Mouse (Mus musculus): ENCODE data around the gene Aldh9a1. TPM values are rescaled to one million over a fixed set of nuclear protein-coding genes. Genes with fewer than 3 reads are reported as not detected.
A peak's percentile ranks its signal among the peaks of the same experiment; 100 is the strongest.

Gene Aldh9a1
- polyA plus RNA-seq, 1 experiment from 2014 or later, result 33.2 TPM

GRCm38 (mm10) chr1:167392031-167392640 is 42.3 kb downstream of the Aldh9a1 start:
- Histone ChIP-seq H3K9me3 (ENCODE audit: low read length) (no peaks in the 10 kb centered on the region), H3K36me3 (ENCODE audit: insufficient read depth, low read length) (no peaks in the 10 kb centered on the region), H3K27me3 (replicated peaks; ENCODE audit: insufficient read depth, low read length) (no peaks in the 10 kb centered on the region), H3K4me3 (ENCODE audit: low read depth, low read length) (peak overlapping the region; percentile 66; the same call in 1 of the 2 replicates), H3K4me1 (ENCODE audit: insufficient read depth, low read depth, low read length) (peaks cover 10% of the 10 kb centered on the region; the same call in 1 of the 2 replicates), H3K9ac (replicated peaks; ENCODE audit: low read depth) (no peak overlapping the region), H3K27ac (ENCODE audit: low read length) (0 out of 2 replicates have a peak overlapping the region, but pooled peaks have one; percentile 5), H3K4me2 (replicated peaks; ENCODE audit: low read depth, low read length) (peak overlapping the region; percentile 93)
- ATAC-seq (no peak), DNase-seq (ENCODE audit: low spot score) (peak; percentile 33)
- TF ChIP-seq EP300 (IDR thresholded peaks at IDR 0.05), result no peak
- TF ChIP-seq CTCF (IDR thresholded peaks at IDR 0.05), result no peak
- 28% methylated on average over 2 of the region's 2 CpGs for WGBS

DNA sequence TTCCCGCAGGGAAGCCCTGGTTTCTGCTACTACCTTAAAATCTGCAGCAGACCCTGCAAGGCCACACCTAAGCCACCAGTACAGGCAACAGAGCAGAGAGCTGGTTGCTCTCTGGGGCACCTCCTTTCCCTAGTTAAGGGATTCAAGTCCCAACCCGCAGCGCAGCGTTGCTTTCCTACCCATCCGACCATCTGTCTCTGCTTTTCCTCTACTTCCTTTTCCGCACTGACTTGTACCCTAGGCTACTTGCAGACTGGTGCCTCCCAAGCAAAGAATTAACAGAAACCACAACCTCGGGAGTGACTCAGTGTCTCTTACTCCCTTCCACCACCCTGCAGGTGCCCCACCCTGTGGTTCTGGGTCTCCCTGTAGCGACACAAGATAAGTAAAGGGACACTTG is 42.9 kb downstream of the Aldh9a1 start:
- Histone ChIP-seq H3K27me3 (replicated peaks; ENCODE audit: insufficient read depth, low read length) (no peaks in the 10 kb centered on the region), H3K36me3 (ENCODE audit: insufficient read depth, low read length) (no peaks in the 10 kb centered on the region), H3K9ac (replicated peaks; ENCODE audit: low read depth) (peak overlapping the region; percentile 32; the same call in 1 of the 2 replicates), H3K4me3 (ENCODE audit: low read depth, low read length) (peak overlapping the region; percentile 66), H3K9me3 (ENCODE audit: low read length) (no peaks in the 10 kb centered on the region), H3K27ac (ENCODE audit: low read length) (no peak overlapping the region), H3K4me2 (replicated peaks; ENCODE audit: low read depth, low read length) (peak overlapping the region; percentile 93), H3K4me1 (ENCODE audit: insufficient read depth, low read depth, low read length) (peaks cover 10% of the 10 kb centered on the region; the same call in 1 of the 2 replicates)
- WGBS, result 9% methylated on average over 8 of the region's 8 CpGs
- TF ChIP-seq CTCF (IDR thresholded peaks at IDR 0.05), result no peak
- no peak for TF ChIP-seq EP300 (IDR thresholded peaks at IDR 0.05)
- peak; percentile 42 for DNase-seq (ENCODE audit: low spot score)
- ATAC-seq, result no peak

DNA sequence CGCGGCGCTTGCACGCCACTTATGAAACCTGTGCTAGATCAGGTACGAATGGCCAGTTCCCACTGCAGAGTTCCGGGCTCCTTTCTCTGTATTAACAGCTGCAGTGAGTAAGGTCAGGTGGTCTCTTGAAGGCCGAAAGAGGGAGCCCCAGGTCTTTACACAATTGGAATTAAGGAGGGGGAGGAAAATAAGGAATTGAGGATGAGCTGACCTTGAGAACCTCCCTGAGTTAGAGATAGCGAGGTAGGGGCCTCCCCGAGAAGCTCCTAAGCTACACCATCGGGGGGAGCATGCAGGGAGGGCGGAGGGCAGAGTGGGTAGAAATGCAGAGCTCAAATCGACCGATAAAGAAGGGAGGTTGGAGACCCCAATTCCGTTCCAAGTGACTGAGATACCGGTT is 43.5 kb downstream of the Aldh9a1 start:
- DNase-seq (ENCODE audit: low spot score) (peak; percentile 43), ATAC-seq (peak; percentile 13)
- H3K27ac ChIP-seq (ENCODE audit: low read length), result peak overlapping the region; percentile 85
- H3K27me3 ChIP-seq (replicated peaks; ENCODE audit: insufficient read depth, low read length), result no peaks in the 10 kb centered on the region
- no peaks in the 10 kb centered on the region for H3K9me3 ChIP-seq (ENCODE audit: low read length)
- H3K4me2 ChIP-seq (replicated peaks; ENCODE audit: low read depth, low read length), result peak overlapping the region; percentile 93
- H3K9ac ChIP-seq (replicated peaks; ENCODE audit: low read depth), result peak overlapping the region; percentile 32
- peaks cover 10% of the 10 kb centered on the region; the same call in 1 of the 2 replicates for H3K4me1 ChIP-seq (ENCODE audit: insufficient read depth, low read depth, low read length)
- WGBS, result 1% methylated on average over 15 of the region's 15 CpGs
- no peak for TF ChIP-seq CTCF (IDR thresholded peaks at IDR 0.05)
- TF ChIP-seq EP300 (IDR thresholded peaks at IDR 0.05), result no peak
- H3K4me3 ChIP-seq (ENCODE audit: low read depth, low read length), result peak overlapping the region; percentile 66
- H3K36me3 ChIP-seq (ENCODE audit: insufficient read depth, low read length), result no peaks in the 10 kb centered on the region

GRCm38 (mm10) chr1:167393683-167394492 is 44.1 kb downstream of the Aldh9a1 start, which contains the start of gene Mgst3:
Mgst3 (minus strand) TSS chr1:167393841.
- WGBS, result under 1% methylated on average over 43 of the region's 45 CpGs

GRCm38 (mm10) chr1:167405237-167405636 is 55.4 kb downstream of the Aldh9a1 start:
- ATAC-seq, result no peak
- 0 out of 2 replicates have a peak, but pooled peaks cover 4% of the 10 kb centered on the region for H3K27me3 ChIP-seq (replicated peaks; ENCODE audit: insufficient read depth, low read length)
- 79% methylated on average over 4 of the region's 4 CpGs for WGBS

More at GRCm38 (mm10) chr1:167393683-167394492, 44.1 kb downstream of the Aldh9a1 start, which contains the start of gene Mgst3:
- Histone ChIP-seq H3K36me3 (ENCODE audit: insufficient read depth, low read length) (no peaks in the 10 kb centered on the region), H3K27me3 (replicated peaks; ENCODE audit: insufficient read depth, low read length) (no peaks in the 10 kb centered on the region), H3K9me3 (ENCODE audit: low read length) (no peaks in the 10 kb centered on the region), H3K4me3 (ENCODE audit: low read depth, low read length) (peak within 1 kb of the TSS; percentile 66), H3K4me1 (ENCODE audit: insufficient read depth, low read depth, low read length) (peaks cover 10% of the 10 kb centered on the region; the same call in 1 of the 2 replicates), H3K9ac (replicated peaks; ENCODE audit: low read depth) (peak within 1 kb of the TSS; percentile 55), H3K4me2 (replicated peaks; ENCODE audit: low read depth, low read length) (peak within 1 kb of the TSS; percentile 93), H3K27ac (ENCODE audit: low read length) (peak within 1 kb of the TSS; percentile 85)
- peak; percentile 97 for ATAC-seq
- TF ChIP-seq EP300 (IDR thresholded peaks at IDR 0.05) (peak; percentile 38), CTCF (IDR thresholded peaks at IDR 0.05) (peak; percentile 82)
- DNase-seq (ENCODE audit: low spot score), result peak; percentile 97

GRCm38 (mm10) chr1:167409601-167410000 is 59.8 kb downstream of the Aldh9a1 start:
- H3K4me3 ChIP-seq (ENCODE audit: low read depth, low read length), result no peak overlapping the region
- H3K9ac ChIP-seq (replicated peaks; ENCODE audit: low read depth), result no peak overlapping the region
- DNase-seq (ENCODE audit: low spot score) (no peak), ATAC-seq (no peak)
- H3K4me1 ChIP-seq (ENCODE audit: insufficient read depth, low read depth, low read length), result no peaks in the 10 kb centered on the region
- 72% methylated on average over 4 of the region's 4 CpGs for WGBS
- TF ChIP-seq EP300 (IDR thresholded peaks at IDR 0.05) (no peak), CTCF (IDR thresholded peaks at IDR 0.05) (no peak)
- no peak overlapping the region for H3K27ac ChIP-seq (ENCODE audit: low read length)
- 0 out of 2 replicates have a peak, but pooled peaks cover 4% of the 10 kb centered on the region for H3K27me3 ChIP-seq (replicated peaks; ENCODE audit: insufficient read depth, low read length)
- H3K9me3 ChIP-seq (ENCODE audit: low read length), result no peaks in the 10 kb centered on the region
- no peaks in the 10 kb centered on the region for H3K36me3 ChIP-seq (ENCODE audit: insufficient read depth, low read length)
- H3K4me2 ChIP-seq (replicated peaks; ENCODE audit: low read depth, low read length), result no peak overlapping the region

More at GRCm38 (mm10) chr1:167405237-167405636, 55.4 kb downstream of the Aldh9a1 start:
- no peak for DNase-seq (ENCODE audit: low spot score)
- Histone ChIP-seq H3K9me3 (ENCODE audit: low read length) (no peaks in the 10 kb centered on the region), H3K9ac (replicated peaks; ENCODE audit: low read depth) (no peak overlapping the region), H3K4me2 (replicated peaks; ENCODE audit: low read depth, low read length) (no peak overlapping the region), H3K36me3 (ENCODE audit: insufficient read depth, low read length) (no peaks in the 10 kb centered on the region), H3K4me1 (ENCODE audit: insufficient read depth, low read depth, low read length) (no peaks in the 10 kb centered on the region), H3K4me3 (ENCODE audit: low read depth, low read length) (no peak overlapping the region), H3K27ac (ENCODE audit: low read length) (no peak overlapping the region)
- TF ChIP-seq EP300 (IDR thresholded peaks at IDR 0.05), result no peak
- no peak for TF ChIP-seq CTCF (IDR thresholded peaks at IDR 0.05)

Measured in lung, postnatal 0 days (tissue).